Mouse (Mus musculus) activated CD4-positive, CD25-positive, alpha-beta regulatory T cell, adult 4 months (primary cell): ENCODE data around the gene Ocrl. TPM values are rescaled to one million over a fixed set of nuclear protein-coding genes. Genes with fewer than 3 reads are reported as not detected.

ENCODE experiments used
- ATAC-seq: one replicate; pipeline ENCODE4 v1.8.0; 2017
- polyA plus RNA-seq, 2 experiments: library from polyadenylated mRNA; unstranded; fragments of 100-300 nt; shearing (Covaris generic); gene quantifications; one replicate each; pipeline ENCODE4 v1.2.1; 2017

The Ocrl gene
- polyA plus RNA-seq, result 1 to 10 TPM; 4.8 to 5.5 TPM

- ATAC-seq, result peak; percentile 85
These were observed at the start of gene Ocrl for GRCm38 (mm10) chrX:47912306-47912792. Ocrl (plus strand) TSS chrX:47912387.

GRCm38 (mm10) chrX:47880052-47880451 is 32.1 kb upstream of the Ocrl start:
- no peak for ATAC-seq

- ATAC-seq, result no peak
These were observed 29.4 kb upstream of the Ocrl start for GRCm38 (mm10) chrX:47882813-47883212.

GRCm38 (mm10) chrX:47887401-47887800 is 24.8 kb upstream of the Ocrl start:
- ATAC-seq, result no peak

- no peak for ATAC-seq
These were observed 20.8 kb upstream of the Ocrl start for GRCm38 (mm10) chrX:47891243-47891906.

- ATAC-seq, result no peak
These were observed 20.2 kb upstream of the Ocrl start for GRCm38 (mm10) chrX:47891907-47892430.

GRCm38 (mm10) chrX:47892431-47893024 is 19.7 kb upstream of the Ocrl start, which contains the start of gene Smarca1:
Smarca1 (minus strand) TSS chrX:47892974.
- no peak for ATAC-seq

GRCm38 (mm10) chrX:47912904-47913542 is 836 bp downstream of the Ocrl start:
- ATAC-seq, result no peak

GRCm38 (mm10) chrX:47913543-47913938 is 1.4 kb downstream of the Ocrl start:
- no peak for ATAC-seq

GRCm38 (mm10) chrX:47916831-47917230 is 4.6 kb downstream of the Ocrl start:
- ATAC-seq, result no peak

GRCm38 (mm10) chrX:47920541-47920940 is 8.4 kb downstream of the Ocrl start:
- no peak for ATAC-seq

- ATAC-seq, result no peak
These were observed 15.8 kb downstream of the Ocrl start for GRCm38 (mm10) chrX:47927981-47928380.

GRCm38 (mm10) chrX:47930449-47930848 is 18.3 kb downstream of the Ocrl start:
- ATAC-seq, result no peak

GRCm38 (mm10) chrX:47934352-47934751 is 22.2 kb downstream of the Ocrl start:
- no peak for ATAC-seq

- ATAC-seq, result no peak
These were observed 24.7 kb downstream of the Ocrl start for GRCm38 (mm10) chrX:47936885-47937284.

GRCm38 (mm10) chrX:47937740-47938139 is 25.6 kb downstream of the Ocrl start:
- no peak for ATAC-seq

GRCm38 (mm10) chrX:47949729-47950128 is 37.5 kb downstream of the Ocrl start:
- ATAC-seq, result no peak

GRCm38 (mm10) chrX:47962579-47962978 is 50.4 kb downstream of the Ocrl start:
- ATAC-seq, result no peak

GRCm38 (mm10) chrX:47970371-47970770 is 58.2 kb downstream of the Ocrl start:
- no peak for ATAC-seq

GRCm38 (mm10) chrX:47970864-47971263 is 58.7 kb downstream of the Ocrl start:
- no peak for ATAC-seq

- no peak for ATAC-seq
These were observed 59.4 kb downstream of the Ocrl start for GRCm38 (mm10) chrX:47971366-47972128.

- no peak for ATAC-seq
These were observed 64.4 kb downstream of the Ocrl start for GRCm38 (mm10) chrX:47976551-47976950.

GRCm38 (mm10) chrX:47977078-47977477 is 64.9 kb downstream of the Ocrl start:
- no peak for ATAC-seq
